8 mouse cellular contexts compared by ENCODE assay signal in genomic region chrX:74244614-74245083, GRCm38 (mm10). TPM values are rescaled to one million over a fixed set of nuclear protein-coding genes. Genes with fewer than 3 reads are reported as not detected.
A peak's percentile ranks its signal among the peaks of the same experiment; 100 is the strongest.
DNase-seq lines count a peak whose midpoint lies in the region; ATAC-seq and TF ChIP-seq lines count a peak whose summit lies in the region.

No protein-coding gene starts in this region.

- H3ac ChIP-seq in myocyte (ENCODE audit: control insufficient read depth, insufficient read length) = no peak overlapping the region

- H3K79me2 ChIP-seq in myocyte (ENCODE audit: control insufficient read depth, insufficient read depth) = peaks cover 62% of the 10 kb centered on the region

- ATAC-seq in hindbrain, embryonic 15.5 days (ENCODE audit: low FRiP score, low read depth) = peak; percentile 52
- ATAC-seq in liver, embryonic 11.5 days (replicated peaks; ENCODE audit: low FRiP score) = no peak

- H3K36me3 ChIP-seq in hindbrain, embryonic 15.5 days = peaks cover 32% of the 10 kb centered on the region
- peaks cover 9% of the 10 kb centered on the region for H3K36me3 ChIP-seq in liver, embryonic 11.5 days (ENCODE audit: control insufficient read depth, insufficient read depth, low read length)
- H3K36me3 ChIP-seq in myocyte (ENCODE audit: control insufficient read depth, insufficient read depth) = peaks cover 21% of the 10 kb centered on the region

- WGBS in hindbrain, embryonic 15.5 days = 29% methylated on average over 3 of the region's 3 CpGs
- 24% methylated on average over 3 of the region's 3 CpGs for WGBS in liver, embryonic 11.5 days

- peak; percentile 17 for DNase-seq in layer of hippocampus, adult 9-11 months
- no peak for DNase-seq in layer of hippocampus, adult 11-12 months (ENCODE audit: low spot score)
- DNase-seq in adrenal gland, postnatal 25 days = peak; percentile 14
- DNase-seq in forelimb bud, embryonic 11.5 days (ENCODE audit: low read depth, low spot score) = peak; percentile 71
- no peak for DNase-seq in liver, embryonic 11.5 days (ENCODE audit: low spot score)
- DNase-seq in c-Kit-positive CD71-positive TER-119-positive erythroid progenitor cells, embryonic 14.5 days (ENCODE audit: low spot score) = no peak

- H3K4me1 ChIP-seq in hindbrain, embryonic 15.5 days (replicated peaks) = peaks cover 27% of the 10 kb centered on the region
- peaks cover 5% of the 10 kb centered on the region; the same call in 1 of the 2 replicates for H3K4me1 ChIP-seq in liver, embryonic 11.5 days (replicated peaks; ENCODE audit: control insufficient read depth, insufficient read depth, low read length)

- peak overlapping the region; percentile 67 for H3K4me2 ChIP-seq in hindbrain, embryonic 15.5 days
- peak overlapping the region; percentile 66 for H3K4me2 ChIP-seq in liver, embryonic 11.5 days
- H3K4me2 ChIP-seq in myocyte (ENCODE audit: low read depth) = peak overlapping the region; percentile 84

- H3K4me3 ChIP-seq in hindbrain, embryonic 15.5 days = peak overlapping the region; percentile 58
- peak overlapping the region; percentile 60 for H3K4me3 ChIP-seq in liver, embryonic 11.5 days (ENCODE audit: low read depth, low read length)
- peak overlapping the region; percentile 96 for H3K4me3 ChIP-seq in myocyte

- no peaks in the 10 kb centered on the region for H3K27me3 ChIP-seq in hindbrain, embryonic 15.5 days
- H3K27me3 ChIP-seq in liver, embryonic 11.5 days (replicated peaks; ENCODE audit: control insufficient read depth, insufficient read depth, low read length) = no peaks in the 10 kb centered on the region
- no peaks in the 10 kb centered on the region for H3K27me3 ChIP-seq in myocyte (ENCODE audit: control insufficient read depth, insufficient read depth, insufficient read length)

- no peak for TF ChIP-seq POLR2A in myocyte (IDR thresholded peaks at IDR 0.05; ENCODE audit: insufficient read length, low read depth)

- H3K9ac ChIP-seq in hindbrain, embryonic 15.5 days = peak overlapping the region; percentile 70; the same call in 1 of the 2 replicates
- peak overlapping the region; percentile 69; the same call in 1 of the 2 replicates for H3K9ac ChIP-seq in liver, embryonic 11.5 days (ENCODE audit: low read depth, low read length)

- peak overlapping the region; percentile 87 for H3K27ac ChIP-seq in hindbrain, embryonic 15.5 days (replicated peaks)
- peak overlapping the region; percentile 78; the same call in 1 of the 2 replicates for H3K27ac ChIP-seq in liver, embryonic 11.5 days (ENCODE audit: low read depth, low read length)

- H3K9me3 ChIP-seq in hindbrain, embryonic 15.5 days = no peaks in the 10 kb centered on the region
- H3K9me3 ChIP-seq in liver, embryonic 11.5 days (ENCODE audit: control insufficient read depth, low read length) = no peaks in the 10 kb centered on the region

TF ChIP-seq in myocyte, 11 proteins besides CTCF, POLR2A, EP300 and RAD21:
- TF ChIP-seq SRF (IDR thresholded peaks at IDR 0.05; ENCODE audit: control insufficient read depth, insufficient read length, low read depth) (peak; percentile 96), CEBPB (IDR thresholded peaks at IDR 0.05; ENCODE audit: insufficient read depth, poor library complexity, severe bottlenecking) (no peak), REST (IDR thresholded peaks at IDR 0.05; ENCODE audit: insufficient read depth, insufficient read length) (no peak), TCF3 (IDR thresholded peaks at IDR 0.05; ENCODE audit: insufficient read length, low read depth) (no peak), POLR2AphosphoS2 (IDR thresholded peaks at IDR 0.05; ENCODE audit: insufficient read length, low read depth) (peak; percentile 17)

RNA-seq across cellular contexts. Expression of gene Flna, which starts 5.0 kb away (rescaled TPM):
- 138 and 183 TPM in 2 replicates for total RNA-seq in adrenal gland, postnatal 25 days (2021)
- 87.8 and 92.0 TPM in 2 replicates for polyA plus RNA-seq in hindbrain, embryonic 15.5 days (2015; fragmentation: Nextera tagmentation; extraction: Ambion mirVana)
- polyA plus RNA-seq in liver, embryonic 11.5 days (2014; fragmentation: Nextera tagmentation; extraction: Ambion mirVana) = 172 and 175 TPM in 2 replicates
- polyA plus RNA-seq in myocyte (2012; fragmentation: generic; extraction: Trizol) = 545 TPM

RNA-seq across cellular contexts. Expression of gene Emd, which starts 9.8 kb away (rescaled TPM):
- total RNA-seq in adrenal gland, postnatal 25 days (2021) = 38.8 and 53.8 TPM in 2 replicates
- 14.5 and 16.7 TPM in 2 replicates for polyA plus RNA-seq in hindbrain, embryonic 15.5 days (2015; fragmentation: Nextera tagmentation; extraction: Ambion mirVana)
- polyA plus RNA-seq in liver, embryonic 11.5 days (2014; fragmentation: Nextera tagmentation; extraction: Ambion mirVana) = 20.7 and 23.2 TPM in 2 replicates
- polyA plus RNA-seq in myocyte (2012; fragmentation: generic; extraction: Trizol) = 67.1 TPM

RNA-seq across cellular contexts. Expression of gene Rpl10, which starts 26.0 kb away (rescaled TPM):
- total RNA-seq in adrenal gland, postnatal 25 days (2021) = 164 and 380 TPM in 2 replicates
- polyA plus RNA-seq in hindbrain, embryonic 15.5 days (2015; fragmentation: Nextera tagmentation; extraction: Ambion mirVana) = 396 and 404 TPM in 2 replicates
- polyA plus RNA-seq in liver, embryonic 11.5 days (2014; fragmentation: Nextera tagmentation; extraction: Ambion mirVana) = 887 and 939 TPM in 2 replicates
- 2,470 TPM for polyA plus RNA-seq in myocyte (2012; fragmentation: generic; extraction: Trizol)

RNA-seq across cellular contexts. Expression of gene Taz, which starts 37.1 kb away (rescaled TPM):
- 75.4 and 94.9 TPM in 2 replicates for total RNA-seq in adrenal gland, postnatal 25 days (2021)
- polyA plus RNA-seq in hindbrain, embryonic 15.5 days (2015; fragmentation: Nextera tagmentation; extraction: Ambion mirVana) = 73.2 and 80.1 TPM in 2 replicates
- 48.5 and 49.8 TPM in 2 replicates for polyA plus RNA-seq in liver, embryonic 11.5 days (2014; fragmentation: Nextera tagmentation; extraction: Ambion mirVana)
- 28.2 TPM for polyA plus RNA-seq in myocyte (2012; fragmentation: generic; extraction: Trizol)

RNA-seq across cellular contexts. Expression of gene Dnase1l1, which starts 37.5 kb away (rescaled TPM):
- 17.8 and 20.3 TPM in 2 replicates for total RNA-seq in adrenal gland, postnatal 25 days (2021)
- polyA plus RNA-seq in hindbrain, embryonic 15.5 days (2015; fragmentation: Nextera tagmentation; extraction: Ambion mirVana) = 4.4 and 4.7 TPM in 2 replicates
- polyA plus RNA-seq in liver, embryonic 11.5 days (2014; fragmentation: Nextera tagmentation; extraction: Ambion mirVana) = 12.1 and 15.3 TPM in 2 replicates
- polyA plus RNA-seq in myocyte (2012; fragmentation: generic; extraction: Trizol) = 17.0 TPM

Comparison
In these comparisons a context has a peak if more than half of its experiments do, and no peak if none do; other contexts are left out.
1. DNase-seq: peak in layer of hippocampus, adult 9-11 months (single experiment), adrenal gland, postnatal 25 days (single experiment) and forelimb bud, embryonic 11.5 days (single experiment); none in layer of hippocampus, adult 11-12 months (single experiment), liver, embryonic 11.5 days (single experiment) and c-Kit-positive CD71-positive TER-119-positive erythroid progenitor cells, embryonic 14.5 days (single experiment).
2. Peak in every context shown above with its lines, with median percentiles within 50 percentile points of each other: H3K4me2 ChIP-seq and H3K4me3 ChIP-seq.